Mouse (Mus musculus) CH12.LX (cell line): ENCODE results near the gene Srbd1. TPM values are rescaled to one million over a fixed set of nuclear protein-coding genes. Genes with fewer than 3 reads are reported as not detected.

Experiments
- DNase-seq: peaks from one replicate; pipeline ENCODE4 v3.0.0-alpha.2; 2013; ENCODE audit errors: extremely low read depth
- H3K27ac ChIP-seq: 2 replicates; pipeline ENCODE4 v1.5.1; 2012; ENCODE audit warnings: low read depth, mild to moderate bottlenecking, control low read depth, moderate library complexity; ENCODE audit not compliant: insufficient read depth
- H3K27me3 ChIP-seq: replicated peaks from 2 replicates; pipeline ENCODE3; 2012; ENCODE audit warnings: inconsistent platforms
- H3K36me3 ChIP-seq, 2 experiments: replicated peaks in 1 of 2; 2 replicates each; pipeline versions ENCODE3 to v1.6.1; 2012; ENCODE audit warnings: inconsistent platforms in 1 of 2, low read length in 1 of 2, mild to moderate bottlenecking in 1 of 2, mixed read lengths in 1 of 2, moderate library complexity in 1 of 2; ENCODE audit not compliant: control insufficient read depth in 1 of 2, insufficient read depth in 1 of 2
- H3K4me1 ChIP-seq, 2 experiments: 2 replicates each; pipeline ENCODE4 v1.6.1; 2012; ENCODE audit warnings: inconsistent platforms in 1 of 2, moderate library complexity in 1 of 2; ENCODE audit not compliant: insufficient read depth in 2 of 2, control insufficient read depth in 1 of 2
- H3K4me2 ChIP-seq: 2 replicates; pipeline ENCODE4 v1.6.1; 2012; ENCODE audit warnings: low read depth, mild to moderate bottlenecking, control low read depth; ENCODE audit not compliant: poor library complexity, insufficient read depth, severe bottlenecking
- H3K4me3 ChIP-seq, 3 experiments: fragments of 150-350 bp in 1 of 3; sonication (generic) in 1 of 3; replicated peaks in 1 of 3; 2 replicates each; pipeline versions ENCODE3 to v1.5.1; 2011 to 2012; ENCODE audit warnings: low read depth in 2 of 3, low read length in 2 of 3, mild to moderate bottlenecking in 2 of 3, moderate library complexity in 2 of 3, control low read depth in 1 of 3, improper control_type of control experiment in 1 of 3, inconsistent platforms in 1 of 3, mixed read lengths in 1 of 3; ENCODE audit not compliant: poor library complexity in 1 of 3
- H3K79me2 ChIP-seq: replicated peaks from 2 replicates; pipeline ENCODE4 v1.6.1; 2012; ENCODE audit warnings: mild to moderate bottlenecking, moderate library complexity; ENCODE audit not compliant: control insufficient read depth, poor library complexity, insufficient read depth, severe bottlenecking; ENCODE audit errors: extremely low read depth
- H3K9ac ChIP-seq: 2 replicates; pipeline ENCODE4 v1.6.1; 2012; ENCODE audit warnings: low read depth, mild to moderate bottlenecking, control low read depth, moderate library complexity; ENCODE audit not compliant: insufficient read depth
- H3K9me3 ChIP-seq: replicated peaks from 2 replicates; pipeline ENCODE3; 2012; ENCODE audit warnings: low read length, inconsistent platforms, mixed read lengths
- BHLHE40 ChIP-seq: IDR thresholded peaks from 2 replicates; pipeline ENCODE4 v1.6.1; 2011; ENCODE audit warnings: mild to moderate bottlenecking, low read depth, low read length, improper control_type of control experiment
- CHD1 ChIP-seq: IDR thresholded peaks from 2 replicates; pipeline ENCODE4 v1.6.1; 2012; ENCODE audit warnings: low read depth, low read length, improper control_type of control experiment, inconsistent platforms
- CTCF ChIP-seq, 2 experiments: IDR thresholded peaks in 1 of 2; conservative IDR thresholded peaks in 1 of 2; 2 replicates each; pipeline ENCODE4 v1.5.1; 2011 to 2012; ENCODE audit warnings: low read depth in 2 of 2, low read length in 2 of 2, improper control_type of control experiment in 1 of 2, inconsistent platforms in 1 of 2, mild to moderate bottlenecking in 1 of 2, moderate library complexity in 1 of 2
- E2F4 ChIP-seq: IDR thresholded peaks from 2 replicates; pipeline ENCODE4 v1.6.1; 2011; ENCODE audit warnings: low read depth, low read length, improper control_type of control experiment; ENCODE audit not compliant: insufficient replicate concordance
- ELF1 ChIP-seq: IDR thresholded peaks from 2 replicates; pipeline ENCODE4 v1.6.1; 2014; ENCODE audit warnings: low read depth, mild to moderate bottlenecking, inconsistent platforms, low read length, improper control_type of control experiment
- EP300 ChIP-seq: IDR thresholded peaks from 2 replicates; pipeline ENCODE4 v1.6.1; 2011; ENCODE audit warnings: low read length, improper control_type of control experiment
- ETS1 ChIP-seq: conservative IDR thresholded peaks from 2 replicates; pipeline ENCODE4 v1.6.1; 2012; ENCODE audit warnings: low read depth, mild to moderate bottlenecking, inconsistent platforms, low read length, improper control_type of control experiment, moderate library complexity
- GABPA ChIP-seq: IDR thresholded peaks from 2 replicates; pipeline ENCODE4 v1.6.1; 2012; ENCODE audit warnings: low read depth, low read length, improper control_type of control experiment, inconsistent platforms; ENCODE audit not compliant: insufficient replicate concordance
- HCFC1 ChIP-seq: IDR thresholded peaks from 2 replicates; pipeline ENCODE4 v1.6.1; 2012; ENCODE audit warnings: low read depth, mild to moderate bottlenecking, inconsistent platforms, low read length, improper control_type of control experiment
- IRF4 ChIP-seq: IDR thresholded peaks from 2 replicates; pipeline ENCODE4 v1.6.1; 2014; ENCODE audit warnings: low read depth, mild to moderate bottlenecking, inconsistent platforms, low read length, improper control_type of control experiment
- KAT2A ChIP-seq: IDR thresholded peaks from 2 replicates; pipeline ENCODE4 v1.6.1; 2012; ENCODE audit warnings: low read length, improper control_type of control experiment, inconsistent platforms; ENCODE audit not compliant: insufficient replicate concordance
- MAZ ChIP-seq: IDR thresholded peaks from 2 replicates; pipeline ENCODE4 v1.6.1; 2012; ENCODE audit warnings: low read depth, mild to moderate bottlenecking, inconsistent platforms, low read length, improper control_type of control experiment, moderate library complexity
- MEF2A ChIP-seq: IDR thresholded peaks from 2 replicates; pipeline ENCODE4 v1.6.1; 2014; ENCODE audit warnings: low read depth, mild to moderate bottlenecking, inconsistent platforms, low read length, improper control_type of control experiment, borderline replicate concordance
- MXI1 ChIP-seq: IDR thresholded peaks from 2 replicates; pipeline ENCODE4 v1.6.1; 2011; ENCODE audit warnings: mild to moderate bottlenecking, low read depth, low read length, improper control_type of control experiment
- MYC ChIP-seq: IDR thresholded peaks from 2 replicates; pipeline ENCODE4 v1.6.1; 2011; ENCODE audit warnings: low read depth, mild to moderate bottlenecking, improper control_type of control experiment, low read length
- NELFE ChIP-seq: IDR thresholded peaks from 2 replicates; pipeline ENCODE4 v1.6.1; 2011; ENCODE audit warnings: low read depth, low read length, improper control_type of control experiment
- NRF1 ChIP-seq: IDR thresholded peaks from 2 replicates; pipeline ENCODE4 v1.6.1; 2014; ENCODE audit warnings: low read depth, mild to moderate bottlenecking, inconsistent platforms, low read length, improper control_type of control experiment, moderate library complexity
- PAX5 ChIP-seq: IDR thresholded peaks from 2 replicates; pipeline ENCODE4 v1.6.1; 2012; ENCODE audit warnings: low read length, inconsistent platforms, mixed read lengths
- POLR2A ChIP-seq: IDR thresholded peaks from 2 replicates; pipeline ENCODE4 v1.6.1; 2011; ENCODE audit warnings: low read depth, mild to moderate bottlenecking, improper control_type of control experiment, low read length
- POLR2AphosphoS2 ChIP-seq: IDR thresholded peaks from 2 replicates; pipeline ENCODE4 v1.6.1; 2011; ENCODE audit warnings: low read depth, low read length, improper control_type of control experiment
- RAD21 ChIP-seq: IDR thresholded peaks from 2 replicates; pipeline ENCODE4 v1.6.1; 2011; ENCODE audit warnings: low read depth, mild to moderate bottlenecking, low read length, improper control_type of control experiment, moderate library complexity
- SIN3A ChIP-seq: IDR thresholded peaks from 2 replicates; pipeline ENCODE4 v1.6.1; 2012; ENCODE audit warnings: low read length, improper control_type of control experiment, inconsistent platforms
- SMC3 ChIP-seq: IDR thresholded peaks from 2 replicates; pipeline ENCODE4 v1.6.1; 2011; ENCODE audit warnings: low read depth, low read length, improper control_type of control experiment
- TCF12 ChIP-seq: IDR thresholded peaks from 2 replicates; pipeline ENCODE4 v1.6.1; 2014; ENCODE audit warnings: low read depth, mild to moderate bottlenecking, inconsistent platforms, low read length, improper control_type of control experiment
- USF2 ChIP-seq: conservative IDR thresholded peaks from 2 replicates; pipeline ENCODE4 v1.6.1; 2011; ENCODE audit warnings: low read depth, low read length, improper control_type of control experiment
- ZC3H11A ChIP-seq: IDR thresholded peaks from 2 replicates; pipeline ENCODE4 v1.6.1; 2012; ENCODE audit warnings: low read depth, mild to moderate bottlenecking, inconsistent platforms, low read length, improper control_type of control experiment
- ZKSCAN1 ChIP-seq: IDR thresholded peaks from 2 replicates; pipeline ENCODE4 v1.6.1; 2012; ENCODE audit warnings: low read depth, inconsistent platforms, low read length, improper control_type of control experiment, borderline replicate concordance
- ZMIZ1 ChIP-seq: IDR thresholded peaks from 2 replicates; pipeline ENCODE4 v1.6.1; 2012; ENCODE audit warnings: low read depth, mild to moderate bottlenecking, inconsistent platforms, low read length, improper control_type of control experiment
- ZNF384 ChIP-seq: IDR thresholded peaks from 2 replicates; pipeline ENCODE4 v1.6.1; 2012; ENCODE audit warnings: low read depth, low read length, improper control_type of control experiment, inconsistent platforms
- dilution Hi-C: fragments of 300-500 bp; cut with MboI; formaldehyde crosslinking; loops from 2 replicates; pipeline ENCODE4 v1.14.3; 2020; ENCODE audit warnings: low sequenced_read_pairs; ENCODE audit not compliant: extremely low pct_unique_long_range_greater_than_20kb, extremely low pct_ligation_motif_present
- in situ Hi-C: fragments of 300-500 bp; cut with MboI; formaldehyde crosslinking; loops from 3 replicates; pipeline ENCODE4 v1.14.3; 2019; ENCODE audit warnings: low sequenced_read_pairs, low pct_ligation_motif_present, low pct_unique_long_range_greater_than_20kb, mixed read lengths
- polyA plus RNA-seq: library from polyadenylated mRNA; unstranded; fragments of >175 nt; gene quantifications from 2 replicates; pipeline ENCODE4 v1.2.1, GENCODE M21; 2012; ENCODE audit warnings: low read depth; ENCODE audit not compliant: insufficient read length
- total RNA-seq, 2 experiments: library from RNA; depleted of rRNA; stranded (reverse); fragments of 300-350 nt in 1 of 2; fragments of >200 nt in 1 of 2; gene quantifications; 2 replicates each; pipeline ENCODE4 v1.2.3; 2012 to 2014

The Srbd1 gene
- total and polyA plus RNA-seq, 3 experiments = 21.5 to 34.5 (median 24.8) TPM

DNA sequence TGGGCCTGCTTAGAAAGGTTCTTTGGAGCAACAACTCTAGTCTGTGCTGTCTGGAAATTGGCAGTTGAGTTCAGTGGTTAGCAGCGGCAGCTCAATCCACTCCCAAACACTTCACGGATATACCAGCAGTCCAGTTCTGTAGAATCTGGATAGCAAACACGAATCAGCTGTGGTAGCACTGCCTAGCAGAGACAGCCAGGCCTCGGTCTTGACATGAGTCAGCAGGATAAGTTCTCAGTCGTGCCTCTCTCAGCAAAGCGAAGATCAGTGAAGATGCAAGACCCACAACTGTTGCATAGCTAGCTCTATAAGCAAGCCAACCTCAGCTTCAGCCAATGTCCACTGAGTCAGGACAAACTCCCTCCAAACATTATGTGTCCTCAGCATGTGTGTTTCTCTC, 142.9 kb downstream of the Srbd1 start:
- Histone ChIP-seq H3K4me3 (no peak overlapping the region), H3K4me2 (no peak overlapping the region), H3K27ac (no peak overlapping the region), H3K9me3 (peaks cover 3% of the 10 kb centered on the region), H3K4me1 (peaks cover 2 to 13% of the 10 kb centered on the region in 2 experiments; a peak in 2 of 4 replicates), H3K9ac (no peak overlapping the region), H3K36me3 (peaks cover 14 to 61% of the 10 kb centered on the region in 2 experiments), H3K27me3 (no peaks in the 10 kb centered on the region), H3K79me2 (no peaks in the 10 kb centered on the region)
- no peak for DNase-seq
- in situ Hi-C loops = no loop called here
- TF ChIP-seq ELF1 (no peak), ZMIZ1 (no peak), PAX5 (no peak), NRF1 (no peak), ZNF384 (no peak), E2F4 (no peak), USF2 (no peak), RAD21 (no peak), POLR2A (no peak), SIN3A (no peak), TCF12 (no peak), BHLHE40 (no peak), MYC (no peak), POLR2AphosphoS2 (no peak), EP300 (no peak), IRF4 (no peak), HCFC1 (no peak), MEF2A (no peak), SMC3 (no peak)
- dilution Hi-C loops = no loop called here

DNA sequence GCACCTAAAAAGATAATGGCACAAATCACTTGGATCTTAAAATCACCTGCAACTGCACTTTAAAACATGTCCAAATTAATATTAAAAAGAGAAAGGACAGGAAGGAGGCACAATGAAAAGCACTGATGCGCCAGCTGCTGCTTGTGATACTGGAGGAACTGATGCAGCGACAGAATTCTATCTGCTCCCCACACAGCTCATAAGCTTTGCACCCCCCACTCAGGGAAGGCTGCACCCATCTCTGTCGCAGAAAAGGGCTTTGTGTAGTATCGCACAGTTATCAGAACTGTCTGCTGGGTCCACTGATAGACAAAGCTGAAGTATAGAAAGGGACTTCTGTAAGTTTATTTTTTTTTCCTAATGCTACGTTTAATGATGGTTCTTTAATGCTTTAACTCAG, 143.3 kb downstream of the Srbd1 start:
- peaks cover 14 to 63% of the 10 kb centered on the region in 2 experiments for H3K36me3 ChIP-seq
- TF ChIP-seq ELF1 = no peak
- TF ChIP-seq ETS1 = no peak
- no peak for TF ChIP-seq E2F4
- no peak for TF ChIP-seq BHLHE40
- TF ChIP-seq MAZ = no peak
- TF ChIP-seq KAT2A = no peak
- TF ChIP-seq NRF1 = no peak
- no peak for TF ChIP-seq GABPA
- no peak for TF ChIP-seq MXI1
- TF ChIP-seq TCF12 = no peak
- TF ChIP-seq ZKSCAN1 = no peak
- no peak for TF ChIP-seq PAX5
- no peak for TF ChIP-seq NELFE
- no peak for TF ChIP-seq POLR2AphosphoS2
- TF ChIP-seq CTCF (conservative IDR thresholded peaks at IDR 0.05 in 1 of 2, IDR thresholded peaks at IDR 0.05 in 1 of 2; ENCODE audit: low read depth in 2 of 2, low read length in 2 of 2) = no peak
- no peak for TF ChIP-seq ZC3H11A
- no peak for TF ChIP-seq IRF4
- TF ChIP-seq HCFC1 = no peak
- TF ChIP-seq CHD1 = no peak
- TF ChIP-seq, all 38 proteins: peak for 0
- Histone ChIP-seq H3K9ac (no peak overlapping the region), H3K27ac (no peak overlapping the region), H3K4me3 (no peak overlapping the region), H3K27me3 (no peaks in the 10 kb centered on the region), H3K79me2 (no peaks in the 10 kb centered on the region), H3K4me1 (peaks cover under 1 to 8% of the 10 kb centered on the region in 2 experiments; a peak in 2 of 4 replicates), H3K9me3 (peaks cover 3% of the 10 kb centered on the region), H3K4me2 (no peak overlapping the region)
- in situ Hi-C loops (no loop called here), dilution Hi-C loops (no loop called here)
- DNase-seq = no peak
